Mouse (Mus musculus) kidney, adult 11 months (tissue): Measurements from ENCODE around the gene Hbb-bh2.
"Not testable (repeated sequence)": the region's sequence is repeated elsewhere in the genome, so short reads cannot be mapped to it uniquely, and the experiment has no call there.

ENCODE experiments used
- DNase-seq: peaks from one replicate; pipeline ENCODE4 v3.0.0; 2022

Gene Hbb-bh2

DNA sequence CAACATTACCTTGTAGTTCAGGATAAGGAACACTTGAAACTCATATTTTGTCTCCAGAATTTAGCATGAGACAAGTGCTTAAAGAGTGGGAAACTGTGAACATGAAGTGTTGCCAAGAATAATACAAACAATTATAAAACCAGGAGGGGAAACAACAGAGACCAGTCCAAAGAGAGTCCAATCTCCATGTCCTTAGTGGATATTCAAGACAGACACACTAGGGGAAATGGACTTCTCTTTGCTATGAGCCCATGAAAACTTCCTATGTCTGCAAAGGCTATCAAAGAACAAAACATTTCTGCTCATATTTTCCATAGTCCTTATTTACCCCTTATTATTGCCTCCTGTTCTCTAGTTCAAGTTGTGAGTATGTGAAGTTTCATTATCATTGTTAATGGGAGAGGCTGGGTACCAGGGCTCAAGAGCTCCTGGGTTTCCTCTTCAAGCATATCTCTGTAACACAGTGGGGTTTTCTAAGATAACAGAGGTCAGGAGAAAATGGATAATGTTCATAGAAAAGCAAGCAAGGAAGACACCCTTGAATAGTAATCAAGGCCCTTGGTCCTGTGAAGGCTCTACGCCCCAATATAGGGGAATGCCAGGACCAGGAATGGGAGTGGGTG is 29.0 kb downstream of the Hbb-bh2 start:
- no peak for DNase-seq

DNA sequence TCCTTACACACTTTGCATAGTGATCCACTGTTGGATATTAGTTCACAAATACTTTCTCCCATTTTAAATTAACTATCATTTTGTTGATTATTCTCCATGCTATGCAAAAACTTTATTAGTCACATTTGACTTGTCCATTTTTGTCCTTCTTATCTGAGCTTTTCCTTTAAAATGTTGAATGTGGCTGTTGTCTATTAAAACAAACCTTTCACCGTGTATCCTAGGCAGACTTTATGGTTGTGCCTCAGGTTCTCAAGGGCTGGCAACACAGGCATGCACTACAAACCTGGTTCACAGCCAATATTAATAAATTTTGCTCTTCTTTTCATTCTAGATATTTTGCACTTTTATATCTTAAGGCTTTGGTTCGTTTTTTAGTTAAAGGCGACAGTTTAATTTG is 29.6 kb downstream of the Hbb-bh2 start:
- no peak for DNase-seq

DNA sequence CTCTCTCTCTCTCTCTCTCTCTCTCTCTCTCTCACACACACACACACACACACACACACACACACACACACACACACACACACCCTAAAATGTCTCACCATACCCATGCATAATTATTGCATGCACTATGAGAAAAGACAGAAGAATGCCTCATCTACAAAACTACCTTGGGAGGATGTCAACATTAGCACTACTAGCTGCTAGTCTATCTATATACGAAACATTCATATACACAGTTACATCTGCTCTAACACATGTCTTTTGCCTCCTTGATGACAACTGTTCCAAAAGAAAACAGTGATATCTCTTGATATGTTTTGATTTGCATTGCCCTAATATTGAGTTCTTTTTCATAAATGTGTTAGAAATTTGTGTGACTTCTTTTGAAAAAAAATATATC is 30.0 kb downstream of the Hbb-bh2 start:
- DNase-seq: no peak

DNA sequence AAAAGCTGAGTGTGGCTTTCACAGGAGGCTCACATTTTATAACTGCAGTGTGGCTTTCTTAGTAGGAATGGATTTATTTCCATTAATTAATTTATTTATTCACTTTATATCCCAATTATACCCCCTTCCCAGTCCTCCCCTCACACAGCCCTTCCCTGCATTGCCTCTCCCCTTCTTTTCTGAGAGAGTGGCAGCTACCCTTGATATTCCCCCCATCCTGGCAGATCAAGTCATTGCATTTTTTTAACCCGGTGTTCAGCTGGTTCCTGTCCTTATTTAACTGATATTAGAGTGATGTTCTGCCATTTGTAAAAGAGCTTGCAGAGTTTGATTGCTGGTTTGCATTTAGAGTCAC is 30.5 kb downstream of the Hbb-bh2 start:
- DNase-seq: no peak

DNA sequence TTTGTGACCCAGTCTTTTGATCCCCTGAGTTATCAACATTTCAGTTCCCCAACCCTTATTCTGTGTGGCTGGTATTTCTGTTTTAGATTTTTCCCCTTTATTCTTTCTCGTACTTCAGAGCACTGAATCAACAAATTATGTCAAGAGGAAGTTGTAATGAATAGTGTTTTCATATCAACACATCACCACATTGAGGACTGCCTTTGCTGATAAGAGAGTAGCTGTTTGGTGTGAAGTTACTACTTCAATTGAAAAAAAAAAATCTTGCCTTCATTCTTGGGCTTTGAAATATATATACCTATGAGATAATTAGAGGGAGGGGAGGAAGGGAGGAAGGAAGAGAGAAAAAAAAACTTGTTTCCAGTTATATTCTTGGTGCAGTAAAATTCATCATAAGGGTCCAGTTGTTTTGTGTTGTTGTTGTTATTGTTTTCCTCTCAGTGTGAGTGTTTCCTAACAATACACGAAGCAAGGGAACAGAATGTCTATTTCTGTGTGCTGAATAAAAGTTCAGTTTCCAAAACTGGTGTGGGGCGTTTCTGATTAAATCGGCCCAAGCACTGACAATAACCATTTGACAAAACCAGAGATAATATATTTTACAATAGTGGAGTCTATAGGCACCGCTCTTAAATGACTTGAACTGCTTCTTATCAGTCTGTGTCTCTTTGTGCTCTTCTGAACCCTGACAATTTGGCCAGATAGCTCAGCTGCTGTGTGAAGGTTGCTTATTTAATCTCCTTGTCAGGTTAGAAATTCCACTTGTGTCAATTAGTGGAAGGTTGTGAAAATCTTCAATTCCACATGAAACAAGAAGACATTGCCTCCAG is 31.1 kb downstream of the Hbb-bh2 start:
- DNase-seq: no peak

DNA sequence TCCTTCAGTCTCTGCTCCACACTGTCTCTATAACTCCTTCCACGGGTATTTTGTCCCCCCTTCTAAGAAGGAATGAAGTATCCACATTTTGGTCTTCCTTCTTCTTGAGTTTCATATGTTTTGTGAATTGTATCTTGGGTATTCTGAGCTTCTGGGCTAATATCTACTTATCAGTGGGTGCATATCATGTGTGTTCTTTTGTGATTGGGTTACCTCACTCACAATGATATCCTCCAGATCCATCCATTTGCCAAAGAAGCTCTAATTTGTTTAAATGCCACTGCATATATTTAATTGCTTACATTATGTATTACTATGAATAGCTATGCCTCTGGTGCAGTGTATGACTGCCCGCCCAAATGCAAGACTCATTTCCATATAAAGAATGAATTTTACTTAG is 32.2 kb downstream of the Hbb-bh2 start:
- DNase-seq: not testable (repeated sequence)

DNA sequence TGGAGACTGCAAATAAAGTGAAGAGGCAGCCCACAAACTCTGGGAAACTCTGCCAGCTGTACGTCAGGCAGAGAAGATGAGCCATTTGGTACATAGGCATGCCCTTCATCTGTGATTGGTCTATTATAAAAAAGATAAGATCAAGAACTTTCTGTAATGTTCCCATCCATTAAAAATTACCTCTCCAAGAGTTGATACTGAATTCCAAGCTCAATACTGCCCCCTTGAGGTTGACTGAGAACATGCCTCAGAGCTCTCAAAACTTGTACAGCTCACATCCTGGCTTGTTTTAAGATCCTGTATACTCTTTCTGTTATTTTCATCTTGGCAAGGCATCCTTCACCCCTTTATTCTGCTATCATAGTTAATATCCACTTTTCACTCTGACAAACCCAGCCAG is 33.5 kb downstream of the Hbb-bh2 start:
- no peak for DNase-seq

DNA sequence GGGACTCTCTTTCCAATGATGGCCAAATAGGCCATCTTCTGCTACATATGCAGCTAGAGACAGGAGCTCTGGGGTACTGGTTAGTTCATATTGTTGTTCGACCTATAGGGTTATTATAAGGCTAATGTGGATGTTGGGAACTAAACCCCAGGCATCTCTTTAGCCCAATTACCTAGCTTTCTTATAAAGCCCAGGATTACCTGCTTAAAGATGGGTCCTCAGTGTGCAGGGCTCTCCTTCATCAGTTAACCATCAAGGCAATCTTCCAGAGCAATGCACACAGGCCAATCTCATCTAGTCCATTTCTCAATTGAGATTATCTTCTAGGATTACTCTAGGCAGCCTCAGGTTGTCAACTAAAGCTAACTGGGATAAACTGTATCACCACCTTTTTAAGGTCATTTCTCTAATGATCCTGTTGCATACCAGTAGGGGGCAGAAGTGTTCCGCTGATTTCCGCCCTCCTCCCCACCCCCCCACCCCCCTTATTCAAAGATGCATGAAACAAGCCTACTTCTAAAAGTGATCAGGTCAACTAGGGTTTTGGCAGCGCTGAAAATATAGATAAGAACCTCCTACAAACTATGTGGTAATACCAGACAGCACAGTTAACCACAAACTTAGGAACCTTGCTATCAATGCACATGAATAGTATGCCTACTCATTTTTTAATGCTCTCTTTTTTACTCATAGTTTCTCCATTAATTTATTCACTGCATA is 47.5 kb downstream of the Hbb-bh2 start:
- DNase-seq: no peak

DNA sequence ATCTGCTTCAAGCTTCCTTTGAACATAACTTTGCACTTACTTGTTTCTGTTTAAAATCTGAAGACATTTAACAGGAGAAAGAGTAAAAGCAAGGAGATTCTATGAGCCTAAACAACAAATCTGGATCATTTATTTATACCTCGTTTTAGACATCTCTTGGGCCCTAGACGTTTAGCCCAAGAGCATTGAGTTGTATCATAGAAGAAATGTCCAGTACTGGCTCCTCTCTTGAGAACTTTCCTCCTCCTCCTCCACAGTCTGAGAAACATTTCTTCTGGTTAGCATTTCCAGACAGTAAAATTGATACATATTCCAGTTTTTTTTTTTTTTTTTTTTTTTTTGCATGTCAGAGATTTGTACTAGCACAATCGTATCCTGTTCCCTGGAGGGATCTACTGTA is 48.6 kb downstream of the Hbb-bh2 start, which contains the start of gene Olfr67:
Gene Olfr67 (minus strand): TSS at position 101 of the 400 bp plus-strand sequence.
- DNase-seq: no peak
